Mouse (Mus musculus): ENCODE measurements around the gene Gm43738. TPM values are rescaled to one million over a fixed set of nuclear protein-coding genes. Genes with fewer than 3 reads are reported as not detected.

Gene Gm43738
- not detected in 2 replicates for polyA plus RNA-seq (2014; fragmentation: Nextera tagmentation; extraction: Ambion mirVana)

GRCm38 (mm10) chr3:89100811-89101210 lies at the start of gene Gm43738:
TSS of gene Gm43738 (minus strand) at chr3:89101099.
- no peak within 1 kb of the TSS for H3K27ac ChIP-seq (ENCODE audit: low read depth, low read length)
- peaks cover 8% of the 10 kb centered on the region for H3K4me1 ChIP-seq (ENCODE audit: control insufficient read depth, insufficient read depth, low read length)
- ATAC-seq (replicated peaks; ENCODE audit: insufficient number of reproducible peaks, low FRiP score, low TSS enrichment): no peak
- 48% methylated on average over 7 of the region's 7 CpGs for WGBS (ENCODE audit: insufficient replicate concordance)
- no peaks in the 10 kb centered on the region for H3K9me3 ChIP-seq (replicated peaks; ENCODE audit: control insufficient read depth, low read length)
- peaks cover 13% of the 10 kb centered on the region for H3K36me3 ChIP-seq (ENCODE audit: control insufficient read depth, insufficient read depth, low read length)
- H3K27me3 ChIP-seq (ENCODE audit: control insufficient read depth, insufficient read depth, low read length): no peaks in the 10 kb centered on the region
- H3K9ac ChIP-seq (ENCODE audit: low read depth, low read length): peak within 1 kb of the TSS; percentile 75
- H3K4me2 ChIP-seq: peak within 1 kb of the TSS; percentile 74
- H3K4me3 ChIP-seq (ENCODE audit: low read depth, low read length): peak within 1 kb of the TSS; percentile 78

- H3K4me3 ChIP-seq (ENCODE audit: low read depth, low read length): no peak overlapping the region
- H3K36me3 ChIP-seq (ENCODE audit: control insufficient read depth, insufficient read depth, low read length): no peaks in the 10 kb centered on the region
- no peak overlapping the region for H3K4me2 ChIP-seq
- WGBS (ENCODE audit: insufficient replicate concordance): 71% methylated on average over 14 of the region's 14 CpGs
- no peak overlapping the region for H3K27ac ChIP-seq (ENCODE audit: low read depth, low read length)
- H3K4me1 ChIP-seq (ENCODE audit: control insufficient read depth, insufficient read depth, low read length): peaks cover 6% of the 10 kb centered on the region
- peaks cover 62% of the 10 kb centered on the region for H3K27me3 ChIP-seq (ENCODE audit: control insufficient read depth, insufficient read depth, low read length)
- ATAC-seq (replicated peaks; ENCODE audit: insufficient number of reproducible peaks, low FRiP score, low TSS enrichment): no peak
- no peaks in the 10 kb centered on the region for H3K9me3 ChIP-seq (replicated peaks; ENCODE audit: control insufficient read depth, low read length)
- H3K9ac ChIP-seq (ENCODE audit: low read depth, low read length): no peak overlapping the region
Observed at GRCm38 (mm10) chr3:89148567-89148966, 47.7 kb upstream of the Gm43738 start.

GRCm38 (mm10) chr3:89147979-89148311 lies 47.0 kb upstream of the Gm43738 start:
- ATAC-seq (replicated peaks; ENCODE audit: insufficient number of reproducible peaks, low FRiP score, low TSS enrichment): no peak; the same call in 1 of the 2 replicates

GRCm38 (mm10) chr3:89147101-89147978 lies 46.4 kb upstream of the Gm43738 start:
- peak; percentile 83 for ATAC-seq (replicated peaks; ENCODE audit: insufficient number of reproducible peaks, low FRiP score, low TSS enrichment)
- H3K27ac ChIP-seq (ENCODE audit: low read depth, low read length): no peak overlapping the region
- no peaks in the 10 kb centered on the region for H3K36me3 ChIP-seq (ENCODE audit: control insufficient read depth, insufficient read depth, low read length)
- WGBS (ENCODE audit: insufficient replicate concordance): 20% methylated on average over 26 of the region's 26 CpGs
- H3K9me3 ChIP-seq (replicated peaks; ENCODE audit: control insufficient read depth, low read length): no peaks in the 10 kb centered on the region
- H3K4me1 ChIP-seq (ENCODE audit: control insufficient read depth, insufficient read depth, low read length): peaks cover 6% of the 10 kb centered on the region
- H3K27me3 ChIP-seq (ENCODE audit: control insufficient read depth, insufficient read depth, low read length): peaks cover 62% of the 10 kb centered on the region
- peak overlapping the region; percentile 27 for H3K4me3 ChIP-seq (ENCODE audit: low read depth, low read length)
- peak overlapping the region; percentile 59 for H3K4me2 ChIP-seq
- H3K9ac ChIP-seq (ENCODE audit: low read depth, low read length): no peak overlapping the region

More at GRCm38 (mm10) chr3:89147979-89148311, 47.0 kb upstream of the Gm43738 start:
- Histone ChIP-seq H3K4me3 (ENCODE audit: low read depth, low read length) (peak overlapping the region; percentile 27), H3K4me2 (peak overlapping the region; percentile 59), H3K9me3 (replicated peaks; ENCODE audit: control insufficient read depth, low read length) (no peaks in the 10 kb centered on the region), H3K27ac (ENCODE audit: low read depth, low read length) (no peak overlapping the region), H3K4me1 (ENCODE audit: control insufficient read depth, insufficient read depth, low read length) (peaks cover 6% of the 10 kb centered on the region), H3K27me3 (ENCODE audit: control insufficient read depth, insufficient read depth, low read length) (peaks cover 62% of the 10 kb centered on the region), H3K9ac (ENCODE audit: low read depth, low read length) (no peak overlapping the region), H3K36me3 (ENCODE audit: control insufficient read depth, insufficient read depth, low read length) (no peaks in the 10 kb centered on the region)
- 10% methylated on average over 15 of the region's 15 CpGs for WGBS (ENCODE audit: insufficient replicate concordance)

GRCm38 (mm10) chr3:89145566-89145965 lies 44.7 kb upstream of the Gm43738 start:
- H3K9me3 ChIP-seq (replicated peaks; ENCODE audit: control insufficient read depth, low read length): no peaks in the 10 kb centered on the region
- 64% methylated on average over 8 of the region's 8 CpGs for WGBS (ENCODE audit: insufficient replicate concordance)
- H3K4me2 ChIP-seq: no peak overlapping the region
- H3K9ac ChIP-seq (ENCODE audit: low read depth, low read length): no peak overlapping the region
- no peak overlapping the region for H3K27ac ChIP-seq (ENCODE audit: low read depth, low read length)
- no peaks in the 10 kb centered on the region for H3K36me3 ChIP-seq (ENCODE audit: control insufficient read depth, insufficient read depth, low read length)
- no peak overlapping the region for H3K4me3 ChIP-seq (ENCODE audit: low read depth, low read length)
- H3K27me3 ChIP-seq (ENCODE audit: control insufficient read depth, insufficient read depth, low read length): peaks cover 48% of the 10 kb centered on the region
- ATAC-seq (replicated peaks; ENCODE audit: insufficient number of reproducible peaks, low FRiP score, low TSS enrichment): no peak
- H3K4me1 ChIP-seq (ENCODE audit: control insufficient read depth, insufficient read depth, low read length): peaks cover 6% of the 10 kb centered on the region

GRCm38 (mm10) chr3:89144821-89145220 lies 43.9 kb upstream of the Gm43738 start:
- no peak overlapping the region for H3K9ac ChIP-seq (ENCODE audit: low read depth, low read length)
- no peak overlapping the region for H3K4me3 ChIP-seq (ENCODE audit: low read depth, low read length)
- no peak for ATAC-seq (replicated peaks; ENCODE audit: insufficient number of reproducible peaks, low FRiP score, low TSS enrichment)
- peaks cover 40% of the 10 kb centered on the region for H3K27me3 ChIP-seq (ENCODE audit: control insufficient read depth, insufficient read depth, low read length)
- H3K27ac ChIP-seq (ENCODE audit: low read depth, low read length): no peak overlapping the region
- no peaks in the 10 kb centered on the region for H3K36me3 ChIP-seq (ENCODE audit: control insufficient read depth, insufficient read depth, low read length)
- no peak overlapping the region for H3K4me2 ChIP-seq
- H3K4me1 ChIP-seq (ENCODE audit: control insufficient read depth, insufficient read depth, low read length): peaks cover 6% of the 10 kb centered on the region
- no peaks in the 10 kb centered on the region for H3K9me3 ChIP-seq (replicated peaks; ENCODE audit: control insufficient read depth, low read length)
- WGBS (ENCODE audit: insufficient replicate concordance): 74% methylated on average over 10 of the region's 10 CpGs

GRCm38 (mm10) chr3:89136365-89136764 lies 35.5 kb upstream of the Gm43738 start:
- Histone ChIP-seq H3K4me2 (peak overlapping the region; percentile 20), H3K27ac (ENCODE audit: low read depth, low read length) (peak overlapping the region; percentile 41; the same call in 1 of the 2 replicates), H3K9me3 (replicated peaks; ENCODE audit: control insufficient read depth, low read length) (no peaks in the 10 kb centered on the region), H3K36me3 (ENCODE audit: control insufficient read depth, insufficient read depth, low read length) (no peaks in the 10 kb centered on the region), H3K27me3 (ENCODE audit: control insufficient read depth, insufficient read depth, low read length) (peaks cover 3% of the 10 kb centered on the region), H3K9ac (ENCODE audit: low read depth, low read length) (peak overlapping the region; percentile 36; the same call in 1 of the 2 replicates), H3K4me1 (ENCODE audit: control insufficient read depth, insufficient read depth, low read length) (peaks cover 10% of the 10 kb centered on the region; the same call in 1 of the 2 replicates), H3K4me3 (ENCODE audit: low read depth, low read length) (peak overlapping the region; percentile 20)
- WGBS (ENCODE audit: insufficient replicate concordance): 41% methylated on average over 9 of the region's 9 CpGs
- peak; percentile 47; the same call in 1 of the 2 replicates for ATAC-seq (replicated peaks; ENCODE audit: insufficient number of reproducible peaks, low FRiP score, low TSS enrichment)

- peak; percentile 68; the same call in 1 of the 2 replicates for ATAC-seq (replicated peaks; ENCODE audit: insufficient number of reproducible peaks, low FRiP score, low TSS enrichment)
- WGBS (ENCODE audit: insufficient replicate concordance): 48% methylated on average over 3 of the region's 3 CpGs
- Histone ChIP-seq H3K36me3 (ENCODE audit: control insufficient read depth, insufficient read depth, low read length) (no peaks in the 10 kb centered on the region), H3K4me1 (ENCODE audit: control insufficient read depth, insufficient read depth, low read length) (peaks cover 10% of the 10 kb centered on the region; the same call in 1 of the 2 replicates), H3K9me3 (replicated peaks; ENCODE audit: control insufficient read depth, low read length) (no peaks in the 10 kb centered on the region), H3K4me3 (ENCODE audit: low read depth, low read length) (peak within 1 kb of the TSS; percentile 20), H3K27me3 (ENCODE audit: control insufficient read depth, insufficient read depth, low read length) (peaks cover 3% of the 10 kb centered on the region), H3K9ac (ENCODE audit: low read depth, low read length) (peak within 1 kb of the TSS; percentile 39; the same call in 1 of the 2 replicates), H3K4me2 (peak within 1 kb of the TSS; percentile 25), H3K27ac (ENCODE audit: low read depth, low read length) (peak within 1 kb of the TSS; percentile 41; the same call in 1 of the 2 replicates)
Observed at GRCm38 (mm10) chr3:89135958-89136357, 35.1 kb upstream of the Gm43738 start, which contains the start of gene Pklr. TSS of gene Pklr (plus strand) at chr3:89136142.
